Mouse (Mus musculus) liver, embryonic 14.5 days (tissue): Measurements from ENCODE around the gene Pgpep1l.

Experiments used
- CTCF ChIP-seq: IDR thresholded peaks from 2 replicates; pipeline ENCODE4 v1.5.1; 2016; ENCODE audit warnings: antibody characterized with exemption, low read depth, control low read depth
- EP300 ChIP-seq: IDR thresholded peaks from 2 replicates; pipeline ENCODE4 v1.6.1; 2016; ENCODE audit warnings: antibody characterized with exemption, low read depth

DNA sequence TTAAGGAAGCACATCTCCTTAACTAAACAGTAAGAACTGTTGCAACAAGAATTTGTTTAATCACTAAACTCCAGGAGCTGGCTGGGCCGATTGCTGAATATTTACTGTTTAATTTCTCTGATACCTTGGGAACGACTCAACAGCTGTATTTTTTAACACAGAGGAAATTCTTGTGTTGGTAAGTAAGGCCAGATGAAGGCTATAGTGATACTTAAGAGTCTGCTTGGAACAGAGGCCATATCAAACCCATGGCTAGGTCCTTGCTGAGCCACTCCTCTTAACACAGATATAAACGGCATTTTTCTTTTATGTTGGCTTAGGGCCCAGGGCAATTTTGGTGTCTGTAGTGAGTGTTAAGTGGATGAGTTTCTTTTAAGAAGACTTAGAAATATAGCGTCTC lies 6.5 kb upstream of the Pgpep1l start:
- TF ChIP-seq CTCF (no peak), EP300 (no peak)
